Mouse (Mus musculus): Measurements from ENCODE around the gene Cwc22. TPM values are rescaled to one million over a fixed set of nuclear protein-coding genes. Genes with fewer than 3 reads are reported as not detected.

Gene Cwc22
- polyA plus RNA-seq, 1 experiment from 2014 or later, result 28.8 TPM

- WGBS, result 89% methylated on average over 3 of the region's 3 CpGs
- DNase-seq (ENCODE audit: low spot score), result no peak
- Histone ChIP-seq H3K27ac (no peak overlapping the region), H3K36me3 (no peaks in the 10 kb centered on the region), H3K9me3 (0 out of 2 replicates have a peak, but pooled peaks cover 8% of the 10 kb centered on the region), H3K4me1 (replicated peaks) (no peaks in the 10 kb centered on the region), H3K27me3 (ENCODE audit: insufficient read depth, poor library complexity, severe bottlenecking) (no peaks in the 10 kb centered on the region), H3K4me3 (no peak overlapping the region)
Measured at GRCm38 (mm10) chr2:77978256-77978655, 32.1 kb upstream of the Cwc22 start.

GRCm38 (mm10) chr2:77976321-77976920 lies 30.2 kb upstream of the Cwc22 start:
- Histone ChIP-seq H3K27me3 (ENCODE audit: insufficient read depth, poor library complexity, severe bottlenecking) (no peaks in the 10 kb centered on the region), H3K4me3 (no peak overlapping the region), H3K36me3 (no peaks in the 10 kb centered on the region), H3K27ac (no peak overlapping the region), H3K9me3 (0 out of 2 replicates have a peak, but pooled peaks cover 3% of the 10 kb centered on the region), H3K4me1 (replicated peaks) (no peaks in the 10 kb centered on the region)
- 89% methylated on average over 5 of the region's 5 CpGs for WGBS
- DNase-seq (ENCODE audit: low spot score), result no peak

GRCm38 (mm10) chr2:77975606-77976005 lies 29.4 kb upstream of the Cwc22 start:
- WGBS, result 64% methylated on average over 4 of the region's 4 CpGs
- Histone ChIP-seq H3K27ac (no peak overlapping the region), H3K27me3 (ENCODE audit: insufficient read depth, poor library complexity, severe bottlenecking) (no peaks in the 10 kb centered on the region), H3K36me3 (no peaks in the 10 kb centered on the region), H3K4me3 (no peak overlapping the region), H3K4me1 (replicated peaks) (no peaks in the 10 kb centered on the region), H3K9me3 (0 out of 2 replicates have a peak, but pooled peaks cover 3% of the 10 kb centered on the region)
- no peak for DNase-seq (ENCODE audit: low spot score)

GRCm38 (mm10) chr2:77974986-77975385 lies 28.8 kb upstream of the Cwc22 start:
- H3K36me3 ChIP-seq, result no peaks in the 10 kb centered on the region
- H3K9me3 ChIP-seq, result 0 out of 2 replicates have a peak, but pooled peaks cover 3% of the 10 kb centered on the region
- no peaks in the 10 kb centered on the region for H3K4me1 ChIP-seq (replicated peaks)
- DNase-seq (ENCODE audit: low spot score), result no peak
- H3K27me3 ChIP-seq (ENCODE audit: insufficient read depth, poor library complexity, severe bottlenecking), result no peaks in the 10 kb centered on the region
- H3K4me3 ChIP-seq, result no peak overlapping the region
- 82% methylated on average over 1 of the region's 1 CpGs for WGBS
- no peak overlapping the region for H3K27ac ChIP-seq

- no peak overlapping the region for H3K27ac ChIP-seq
- H3K4me1 ChIP-seq (replicated peaks), result no peaks in the 10 kb centered on the region
- 70% methylated on average over 2 of the region's 2 CpGs for WGBS
- H3K9me3 ChIP-seq, result 0 out of 2 replicates have a peak, but pooled peaks cover 3% of the 10 kb centered on the region
- H3K36me3 ChIP-seq, result no peaks in the 10 kb centered on the region
- H3K27me3 ChIP-seq (ENCODE audit: insufficient read depth, poor library complexity, severe bottlenecking), result no peaks in the 10 kb centered on the region
- no peak for DNase-seq (ENCODE audit: low spot score)
- H3K4me3 ChIP-seq, result no peak overlapping the region
Measured at GRCm38 (mm10) chr2:77974366-77974765, 28.2 kb upstream of the Cwc22 start.

- 86% methylated on average over 2 of the region's 2 CpGs for WGBS
- Histone ChIP-seq H3K27ac (no peak overlapping the region), H3K4me3 (no peak overlapping the region), H3K27me3 (ENCODE audit: insufficient read depth, poor library complexity, severe bottlenecking) (no peaks in the 10 kb centered on the region), H3K9me3 (0 out of 2 replicates have a peak, but pooled peaks cover 3% of the 10 kb centered on the region), H3K4me1 (replicated peaks) (no peaks in the 10 kb centered on the region), H3K36me3 (no peaks in the 10 kb centered on the region)
- no peak for DNase-seq (ENCODE audit: low spot score)
Measured at GRCm38 (mm10) chr2:77973296-77973695, 27.1 kb upstream of the Cwc22 start.

GRCm38 (mm10) chr2:77972541-77972940 lies 26.4 kb upstream of the Cwc22 start:
- Histone ChIP-seq H3K36me3 (no peaks in the 10 kb centered on the region), H3K4me1 (replicated peaks) (no peaks in the 10 kb centered on the region), H3K9me3 (0 out of 2 replicates have a peak, but pooled peaks cover 3% of the 10 kb centered on the region), H3K4me3 (no peak overlapping the region), H3K27ac (no peak overlapping the region), H3K27me3 (ENCODE audit: insufficient read depth, poor library complexity, severe bottlenecking) (no peaks in the 10 kb centered on the region)
- no peak for DNase-seq (ENCODE audit: low spot score)
- 89% methylated on average over 2 of the region's 2 CpGs for WGBS

GRCm38 (mm10) chr2:77971871-77972270 lies 25.7 kb upstream of the Cwc22 start:
- WGBS, result 100% methylated on average over 1 of the region's 1 CpGs
- H3K9me3 ChIP-seq, result no peaks in the 10 kb centered on the region
- DNase-seq (ENCODE audit: low spot score), result no peak
- H3K36me3 ChIP-seq, result no peaks in the 10 kb centered on the region
- no peak overlapping the region for H3K4me3 ChIP-seq
- no peak overlapping the region for H3K27ac ChIP-seq
- H3K27me3 ChIP-seq (ENCODE audit: insufficient read depth, poor library complexity, severe bottlenecking), result no peaks in the 10 kb centered on the region
- no peaks in the 10 kb centered on the region for H3K4me1 ChIP-seq (replicated peaks)

GRCm38 (mm10) chr2:77971361-77971760 lies 25.2 kb upstream of the Cwc22 start:
- no peak overlapping the region for H3K4me3 ChIP-seq
- DNase-seq (ENCODE audit: low spot score), result no peak
- WGBS, result 84% methylated on average over 2 of the region's 2 CpGs

GRCm38 (mm10) chr2:77970556-77970955 lies 24.4 kb upstream of the Cwc22 start:
- Histone ChIP-seq H3K27me3 (ENCODE audit: insufficient read depth, poor library complexity, severe bottlenecking) (no peaks in the 10 kb centered on the region), H3K36me3 (no peaks in the 10 kb centered on the region), H3K9me3 (no peaks in the 10 kb centered on the region), H3K4me3 (no peak overlapping the region), H3K4me1 (replicated peaks) (no peaks in the 10 kb centered on the region), H3K27ac (no peak overlapping the region)
- WGBS, result 84% methylated on average over 3 of the region's 3 CpGs
- DNase-seq (ENCODE audit: low spot score), result no peak

More at GRCm38 (mm10) chr2:77971361-77971760, 25.2 kb upstream of the Cwc22 start:
- no peaks in the 10 kb centered on the region for H3K36me3 ChIP-seq
- no peak overlapping the region for H3K27ac ChIP-seq
- no peaks in the 10 kb centered on the region for H3K27me3 ChIP-seq (ENCODE audit: insufficient read depth, poor library complexity, severe bottlenecking)
- no peaks in the 10 kb centered on the region for H3K9me3 ChIP-seq
- H3K4me1 ChIP-seq (replicated peaks), result no peaks in the 10 kb centered on the region

- Histone ChIP-seq H3K4me1 (replicated peaks) (no peaks in the 10 kb centered on the region), H3K27me3 (ENCODE audit: insufficient read depth, poor library complexity, severe bottlenecking) (no peaks in the 10 kb centered on the region), H3K36me3 (no peaks in the 10 kb centered on the region), H3K4me3 (no peak overlapping the region), H3K27ac (no peak overlapping the region), H3K9me3 (no peaks in the 10 kb centered on the region)
- DNase-seq (ENCODE audit: low spot score), result no peak
- 96% methylated on average over 4 of the region's 4 CpGs for WGBS
Measured at GRCm38 (mm10) chr2:77969956-77970355, 23.8 kb upstream of the Cwc22 start.

GRCm38 (mm10) chr2:77962450-77963193 lies 16.4 kb upstream of the Cwc22 start:
- no peak overlapping the region for H3K4me3 ChIP-seq
- no peak for DNase-seq (ENCODE audit: low spot score)
- 92% methylated on average over 3 of the region's 3 CpGs for WGBS
- H3K4me1 ChIP-seq (replicated peaks), result no peaks in the 10 kb centered on the region
- H3K27me3 ChIP-seq (ENCODE audit: insufficient read depth, poor library complexity, severe bottlenecking), result no peaks in the 10 kb centered on the region
- H3K36me3 ChIP-seq, result no peaks in the 10 kb centered on the region
- no peak overlapping the region for H3K27ac ChIP-seq
- no peaks in the 10 kb centered on the region for H3K9me3 ChIP-seq

- H3K4me1 ChIP-seq (replicated peaks), result no peaks in the 10 kb centered on the region
- no peaks in the 10 kb centered on the region for H3K36me3 ChIP-seq
- H3K4me3 ChIP-seq, result no peak overlapping the region
- DNase-seq (ENCODE audit: low spot score), result no peak
- no peaks in the 10 kb centered on the region for H3K27me3 ChIP-seq (ENCODE audit: insufficient read depth, poor library complexity, severe bottlenecking)
- no peak overlapping the region for H3K27ac ChIP-seq
- WGBS, result 82% methylated on average over 1 of the region's 1 CpGs
- no peaks in the 10 kb centered on the region for H3K9me3 ChIP-seq
Measured at GRCm38 (mm10) chr2:77961256-77961655, 15.1 kb upstream of the Cwc22 start.
